Mouse (Mus musculus) cerebellum, adult 9-10 months (tissue): ENCODE measurements around the gene Mrps9.
A peak's percentile ranks its signal among the peaks of the same experiment; 100 is the strongest.
"Not testable (repeated sequence)": the region's sequence is repeated elsewhere in the genome, so short reads cannot be mapped to it uniquely, and the experiment has no call there.

Experiments
- DNase-seq: peaks from one replicate; pipeline ENCODE4 v3.0.0; 2022

Gene Mrps9

DNA sequence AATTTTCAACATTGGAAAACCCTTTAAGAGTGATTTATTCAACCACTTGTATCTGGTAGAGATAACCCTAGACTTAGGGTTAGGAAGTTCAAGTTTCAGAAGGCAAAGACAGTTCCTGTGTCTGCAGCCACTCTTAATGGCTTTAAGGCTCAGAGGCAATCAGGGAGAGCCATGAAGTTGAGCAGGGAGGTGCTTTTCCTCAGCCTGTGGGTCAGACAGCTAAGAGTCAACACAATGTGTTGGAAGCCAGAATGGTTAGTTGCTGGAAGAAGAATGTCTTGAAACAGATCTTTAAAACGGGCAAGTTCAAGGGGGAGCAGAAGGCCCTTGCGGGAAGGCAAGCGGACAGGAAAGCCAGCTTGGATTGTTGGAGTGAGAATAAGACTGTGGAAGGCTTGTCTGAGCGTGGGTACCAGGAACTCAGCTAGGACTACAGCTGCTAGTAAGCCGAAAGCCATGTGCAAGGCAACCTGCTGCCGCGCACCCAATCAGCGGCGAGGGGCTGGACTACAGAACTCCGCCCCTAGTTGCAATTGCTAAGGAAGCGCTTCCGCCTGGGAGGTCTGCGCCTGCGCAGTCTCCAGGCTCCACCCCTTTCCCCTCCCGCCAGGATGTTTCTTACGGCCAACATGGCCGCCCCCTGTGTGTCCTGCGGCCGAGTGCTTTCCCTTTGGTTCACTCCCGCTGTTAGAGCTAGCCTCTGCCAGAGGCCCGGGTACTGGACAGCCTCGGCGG, at the start of gene Mrps9:
Gene Mrps9, plus strand, starts transcription at position 571 of the 735 bp plus-strand sequence.
- peak; percentile 98 for DNase-seq

- DNase-seq: no peak
Observed at GRCm38 (mm10) chr1:42813301-42813845, 37.7 kb upstream of the Mrps9 start.

DNA sequence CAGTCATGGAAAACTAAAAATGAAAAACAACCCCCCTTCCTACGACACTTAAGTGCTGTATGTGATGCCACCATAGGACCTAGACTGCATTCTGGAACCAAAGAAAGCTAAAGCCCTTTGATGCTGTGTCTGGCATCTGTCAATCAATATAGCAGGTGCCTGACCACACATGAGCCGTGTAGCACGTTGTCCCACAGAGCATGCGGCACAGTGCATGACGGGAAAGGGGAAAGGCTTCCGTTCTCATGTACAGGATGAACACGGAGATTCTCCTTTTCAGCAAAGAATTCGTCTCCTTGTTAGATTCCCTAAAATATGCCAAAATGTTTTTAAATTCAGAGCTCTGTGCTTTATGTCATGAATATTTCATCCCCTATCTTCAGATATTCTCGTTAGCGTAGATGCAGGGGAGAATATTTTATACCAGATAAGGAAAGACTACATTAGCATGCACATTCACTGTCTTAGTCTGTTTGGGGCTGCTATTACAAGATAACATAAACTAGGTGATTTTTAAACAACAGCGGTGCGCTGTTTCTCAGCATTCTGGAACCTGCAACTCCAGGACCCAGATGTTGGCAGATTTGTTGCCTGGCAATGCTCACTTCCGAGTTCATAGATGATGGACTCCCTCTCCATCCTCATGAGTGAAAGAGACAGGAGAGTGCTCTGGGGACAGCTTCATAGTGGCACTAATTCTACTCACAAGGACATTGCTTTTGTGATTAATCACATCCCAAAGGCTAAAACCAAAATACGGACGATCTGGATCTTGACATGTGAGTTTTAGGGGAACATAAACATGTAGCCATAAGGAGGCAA, 36.0 kb upstream of the Mrps9 start:
- no peak for DNase-seq

- no peak for DNase-seq
Observed at GRCm38 (mm10) chr1:42851398-42851767, 350 bp downstream of the Mrps9 start.

DNA sequence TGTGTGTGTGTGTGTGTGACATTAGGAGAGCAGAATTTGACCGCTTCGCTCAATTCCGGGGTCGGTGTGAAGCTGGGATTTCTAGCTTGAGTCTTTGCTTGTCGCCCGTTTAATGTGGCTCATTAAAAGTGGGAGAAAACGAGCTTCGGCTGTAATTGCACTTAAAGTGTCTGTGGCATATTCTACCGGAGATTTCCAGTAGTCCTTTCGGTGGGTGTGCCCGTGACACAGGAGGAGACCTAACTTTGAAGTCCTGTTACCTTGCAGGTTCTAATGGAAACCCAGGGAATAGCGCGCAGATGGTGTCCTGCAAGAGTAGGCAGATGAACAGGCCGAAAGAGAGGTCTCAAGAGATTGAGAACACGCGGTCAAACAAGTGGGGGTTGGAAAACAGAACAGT, 777 bp downstream of the Mrps9 start:
- DNase-seq: peak; percentile 22

DNA sequence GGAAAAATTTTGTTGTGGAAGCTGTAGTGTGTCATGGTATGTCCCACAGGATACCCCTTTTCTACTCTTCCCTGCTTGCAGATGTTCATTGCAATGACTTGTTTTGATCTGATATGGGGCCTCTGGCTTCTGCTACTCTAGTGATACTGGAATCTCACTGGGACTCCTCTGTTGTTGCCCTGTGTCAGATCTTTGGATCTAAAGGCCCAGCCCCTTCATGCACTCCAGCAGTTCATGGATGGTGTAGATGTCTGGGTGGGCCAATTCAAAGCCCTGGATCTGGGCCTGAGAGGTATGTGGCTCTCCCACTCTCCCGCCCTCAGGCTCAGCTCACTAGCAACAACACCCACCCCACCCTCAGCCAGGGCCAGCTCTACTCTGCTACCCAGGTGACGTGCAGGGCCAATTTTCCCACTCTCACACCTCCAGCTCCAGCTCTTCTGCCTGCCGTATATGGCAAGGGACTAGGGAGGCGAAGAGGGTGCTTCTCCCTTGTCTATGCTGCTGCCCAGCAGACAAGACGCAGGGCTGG, 13.8 kb downstream of the Mrps9 start:
- no peak for DNase-seq

- DNase-seq: no peak
Observed at GRCm38 (mm10) chr1:42865336-42865939, 14.4 kb downstream of the Mrps9 start.

DNA sequence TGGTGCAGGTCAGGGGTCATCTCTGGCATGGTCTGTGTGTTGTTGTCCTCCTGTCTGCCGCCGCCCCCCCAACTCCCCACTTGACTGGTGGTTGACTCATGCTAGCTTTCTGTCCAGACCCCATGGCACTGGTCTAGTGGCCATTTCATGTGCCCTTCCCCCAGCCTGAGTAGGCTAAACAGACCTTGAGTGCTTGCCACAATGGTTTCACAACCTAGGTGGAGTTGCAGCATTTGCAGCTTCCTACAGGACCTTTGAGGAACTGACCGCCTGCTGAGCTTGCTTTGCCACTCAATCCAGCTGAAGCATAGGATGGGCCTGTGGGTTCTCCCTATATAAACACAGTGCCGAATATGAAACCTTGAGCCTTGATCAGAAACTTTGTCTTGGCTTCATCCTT, 15.0 kb downstream of the Mrps9 start:
- no peak for DNase-seq

DNA sequence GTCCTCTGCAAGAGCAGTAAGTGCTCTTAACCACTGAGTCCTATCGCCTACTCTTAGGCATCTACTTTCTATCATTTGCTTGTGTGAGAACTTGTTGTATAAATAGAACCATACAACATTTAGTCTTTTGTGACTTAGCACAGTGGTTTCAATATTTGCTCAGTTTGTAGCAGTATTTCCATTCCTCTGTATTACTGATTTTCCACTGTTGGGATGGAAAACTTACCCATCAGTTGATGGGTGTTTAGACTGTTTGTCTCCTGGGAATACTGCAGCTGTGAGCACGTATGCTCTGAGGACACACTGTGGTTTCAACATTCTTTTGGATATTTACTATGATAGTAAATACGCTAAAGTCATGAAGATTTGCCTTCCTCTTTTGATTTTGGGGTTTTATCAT, 16.2 kb downstream of the Mrps9 start:
- DNase-seq: no peak

DNA sequence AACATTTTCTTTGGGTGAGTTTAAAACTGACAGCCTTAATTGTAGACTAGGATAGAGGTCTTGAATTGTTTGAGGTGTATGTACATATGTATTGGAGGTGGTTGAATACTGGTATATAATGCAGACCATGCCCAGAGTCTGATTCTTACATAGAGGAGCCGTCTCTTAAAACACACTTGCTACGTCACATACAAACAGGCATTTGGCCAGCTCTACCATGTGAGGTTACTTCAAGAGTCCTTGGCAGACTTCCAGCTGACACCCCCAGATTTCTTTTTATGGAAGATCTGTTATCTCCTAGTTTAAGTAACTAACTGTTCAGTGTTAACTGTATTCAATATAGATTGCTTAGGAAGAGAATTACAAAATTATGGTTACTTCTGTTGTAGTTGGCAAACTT, 23.1 kb downstream of the Mrps9 start:
- no peak for DNase-seq

- DNase-seq: no peak
Observed at GRCm38 (mm10) chr1:42875271-42875670, 24.2 kb downstream of the Mrps9 start.

DNA sequence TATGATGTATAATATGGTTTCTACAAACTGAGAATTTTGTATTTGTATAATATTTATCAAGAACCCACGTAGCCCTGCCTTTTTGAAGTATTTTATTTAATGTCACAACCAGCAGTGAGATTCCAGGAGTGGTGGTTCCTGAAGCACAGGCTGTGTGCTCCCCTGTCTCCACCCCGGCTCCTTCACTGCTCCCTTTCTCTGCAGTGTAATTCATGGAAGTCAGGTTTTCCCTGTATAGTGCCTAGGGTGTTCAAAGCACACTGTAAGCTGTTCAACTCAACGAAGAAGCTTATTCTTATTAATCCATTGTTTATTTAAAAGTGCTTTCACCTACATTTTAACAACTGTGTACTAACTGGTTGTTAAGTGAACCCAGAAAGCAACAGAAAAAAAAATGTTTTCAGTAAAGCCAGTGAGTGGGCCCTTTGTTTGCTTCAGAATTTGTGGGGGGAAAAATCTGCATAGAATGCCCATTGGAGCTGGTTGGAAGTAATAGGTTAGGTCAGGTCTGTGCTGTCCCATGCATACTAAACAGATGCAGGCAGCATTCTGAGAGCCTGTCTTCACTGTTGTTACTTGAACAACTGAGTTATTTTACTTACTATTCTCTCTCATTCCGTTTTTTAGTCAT, 25.5 kb downstream of the Mrps9 start:
- no peak for DNase-seq

GRCm38 (mm10) chr1:42877264-42877663, 26.2 kb downstream of the Mrps9 start:
- DNase-seq: no peak

DNA sequence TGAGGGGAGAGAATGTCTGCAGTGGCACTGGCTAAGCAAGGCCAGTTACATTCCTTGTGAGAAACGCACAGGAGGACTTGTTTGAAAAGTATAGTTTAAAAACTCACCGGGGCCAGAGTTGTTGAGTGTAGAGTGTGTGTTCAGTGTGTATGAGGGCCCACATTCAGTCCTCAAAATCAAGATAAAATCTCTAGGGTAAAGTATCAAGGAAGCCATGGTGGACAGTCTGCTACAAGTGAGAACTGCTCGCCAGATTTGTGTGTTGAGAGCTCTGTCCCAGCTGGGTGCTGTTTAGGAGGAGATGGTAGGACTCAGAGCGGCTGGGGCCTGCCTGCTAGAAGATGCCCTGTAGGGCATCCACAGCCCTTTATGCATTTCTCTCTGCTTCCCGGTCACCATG, 27.8 kb downstream of the Mrps9 start:
- DNase-seq: no peak

- no peak for DNase-seq
Observed at GRCm38 (mm10) chr1:42882258-42882657, 31.2 kb downstream of the Mrps9 start.

- DNase-seq: not testable (repeated sequence)
Observed at GRCm38 (mm10) chr1:42883418-42883817, 32.4 kb downstream of the Mrps9 start.

- DNase-seq: no peak
Observed at GRCm38 (mm10) chr1:42887835-42888234, 36.8 kb downstream of the Mrps9 start.

DNA sequence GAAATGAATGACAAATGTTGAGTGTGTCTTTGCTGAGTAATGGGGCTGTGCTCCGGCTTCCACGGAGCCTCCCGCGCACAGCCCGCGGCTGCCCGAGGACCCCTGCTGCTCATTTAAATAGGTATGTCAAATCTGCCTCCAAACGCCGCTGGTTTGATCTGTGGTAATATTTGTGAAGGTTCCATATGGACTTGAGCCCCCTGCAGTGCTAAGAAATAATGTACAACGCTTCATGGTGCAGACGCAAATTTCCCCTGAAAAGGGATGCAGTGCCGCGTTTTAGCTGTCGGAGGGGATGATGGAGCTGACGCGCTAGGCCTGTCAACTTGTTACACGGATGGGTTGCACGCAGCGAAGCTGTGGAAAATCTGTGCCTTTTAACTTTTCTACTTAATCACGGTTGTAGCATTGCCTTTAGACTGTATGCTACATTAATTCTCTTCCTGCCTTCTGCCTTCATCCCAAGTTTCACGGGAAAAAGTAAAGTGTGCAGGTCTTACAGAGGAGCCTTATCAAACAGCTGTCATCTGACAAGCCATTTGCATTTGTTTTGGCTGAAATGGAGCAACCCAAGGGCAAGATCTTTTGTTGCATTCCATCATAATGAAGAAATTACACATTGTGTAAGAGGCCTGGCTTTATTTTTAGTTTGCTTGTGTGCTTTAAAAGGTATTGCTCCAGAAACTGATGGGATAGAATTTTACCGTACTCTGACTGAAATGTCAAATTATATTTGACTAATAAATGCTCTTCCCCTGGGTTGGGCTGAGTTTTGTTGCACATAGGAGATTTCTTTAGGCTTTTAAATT, 37.7 kb downstream of the Mrps9 start:
- peak; percentile 17 for DNase-seq

GRCm38 (mm10) chr1:42889421-42889887, 38.4 kb downstream of the Mrps9 start:
- no peak for DNase-seq

GRCm38 (mm10) chr1:42894695-42895094, 43.7 kb downstream of the Mrps9 start:
- DNase-seq: no peak

DNA sequence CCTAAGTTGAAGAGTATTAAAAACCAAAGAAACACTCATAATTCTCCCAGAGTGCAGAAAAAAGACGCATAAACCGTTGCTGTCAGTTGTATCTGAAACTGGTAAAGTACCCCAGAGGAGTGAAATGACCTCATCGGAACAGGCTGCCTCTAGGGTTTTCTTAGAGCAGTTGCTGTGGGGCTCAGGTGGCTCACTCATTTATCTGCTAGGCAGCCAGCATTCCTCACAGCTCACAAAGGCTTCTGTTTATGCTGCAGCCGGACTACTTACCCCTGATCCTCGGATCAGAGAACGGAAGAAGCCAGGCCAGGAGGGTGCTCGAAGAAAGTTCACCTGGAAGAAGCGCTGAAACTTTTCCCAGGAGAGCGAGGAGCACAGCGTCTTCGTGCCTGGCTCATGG, 54.1 kb downstream of the Mrps9 start:
- DNase-seq: no peak

DNA sequence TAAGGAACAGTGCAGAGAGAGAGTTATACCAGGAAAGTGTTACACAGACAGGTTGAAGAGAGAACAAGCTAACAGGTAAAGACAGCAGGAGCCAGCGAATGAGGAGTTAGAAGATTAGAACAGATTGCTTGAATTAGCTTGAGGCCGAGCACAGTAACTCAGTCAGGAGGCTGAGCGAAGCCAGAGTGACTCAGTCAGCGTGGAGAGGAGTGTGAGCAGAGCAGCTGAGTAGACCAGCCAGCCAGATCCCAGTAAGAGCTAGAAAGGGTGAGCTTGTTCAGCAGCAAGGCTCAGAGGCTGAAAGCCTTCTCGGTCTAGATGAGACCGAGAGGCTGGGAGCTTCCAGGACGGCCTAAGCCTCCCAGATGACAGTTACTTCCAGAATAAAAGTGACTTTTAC, 55.7 kb downstream of the Mrps9 start:
- DNase-seq: no peak
